Mouse (Mus musculus) bone marrow macrophage, adult 2 months (primary cell): ENCODE measurements at regions not wholly inside any gene's neighbourhood (a gene's known extent, or its start where the extent isn't known, plus 50 kb on each side); places are given as distances from the start of the nearest gene placed in this dataset.

Experiments
- CTCF ChIP-seq: IDR thresholded peaks from 2 replicates; pipeline ENCODE4 v1.5.1; 2012; ENCODE audit warnings: low read depth, mild to moderate bottlenecking, low read length, moderate library complexity
- POLR2A ChIP-seq: IDR thresholded peaks from 2 replicates; pipeline ENCODE4 v1.6.1; 2012; ENCODE audit warnings: mild to moderate bottlenecking, low read depth, low read length, borderline replicate concordance

GRCm38 (mm10) chr14:46567411-46567780 lies 176.9 kb upstream of the Bmp4 start:
- no peak for TF ChIP-seq POLR2A
- no peak for TF ChIP-seq CTCF
